Mouse (Mus musculus) cerebellum, adult 2 months (tissue): Measurements from ENCODE around the gene Slc25a12.

Experiments
- CTCF ChIP-seq: fragments of 200-500 bp; IDR thresholded peaks from 2 replicates; pipeline ENCODE4 v1.5.1; 2011; ENCODE audit warnings: low read depth, mild to moderate bottlenecking, control low read depth, low read length, moderate library complexity, borderline replicate concordance; ENCODE audit not compliant: insufficient read depth
- POLR2A ChIP-seq: fragments of 200-500 bp; IDR thresholded peaks from 2 replicates; pipeline ENCODE4 v1.6.1; 2011; ENCODE audit warnings: low read length, control low read depth, borderline replicate concordance; ENCODE audit not compliant: insufficient read depth

DNA sequence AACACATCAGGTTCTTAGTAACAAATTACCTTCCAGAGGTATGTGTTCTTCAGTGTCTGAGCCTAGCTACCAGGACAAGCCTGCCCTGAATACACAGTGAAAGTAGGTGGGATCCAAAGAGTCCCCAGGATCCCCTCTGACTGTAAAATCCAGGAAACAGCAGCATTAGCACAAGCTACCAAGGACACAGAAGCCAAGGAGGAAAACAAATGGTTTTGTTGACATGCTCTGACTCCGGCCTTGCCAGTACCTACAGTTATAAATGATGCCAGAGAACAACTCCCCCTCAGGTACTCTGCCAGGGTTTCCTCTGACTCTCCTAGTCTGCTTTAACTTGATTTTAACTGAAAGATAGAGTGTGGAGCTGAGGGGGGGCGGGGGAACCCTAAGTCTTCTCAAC, 18.0 kb downstream of the Slc25a12 start:
- TF ChIP-seq CTCF (no peak), POLR2A (no peak)
